Mouse (Mus musculus) T-helper 2 cell (primary cell): ENCODE data around the gene Zswim8.

Experiments
- in situ Hi-C: fragments of 300-600 bp; cut with MboI, MseI; formaldehyde crosslinking; loops from one replicate; pipeline ENCODE4 v1.15.1; 2025; ENCODE audit warnings: high pct_unique_total_duplicates

The Zswim8 gene

DNA sequence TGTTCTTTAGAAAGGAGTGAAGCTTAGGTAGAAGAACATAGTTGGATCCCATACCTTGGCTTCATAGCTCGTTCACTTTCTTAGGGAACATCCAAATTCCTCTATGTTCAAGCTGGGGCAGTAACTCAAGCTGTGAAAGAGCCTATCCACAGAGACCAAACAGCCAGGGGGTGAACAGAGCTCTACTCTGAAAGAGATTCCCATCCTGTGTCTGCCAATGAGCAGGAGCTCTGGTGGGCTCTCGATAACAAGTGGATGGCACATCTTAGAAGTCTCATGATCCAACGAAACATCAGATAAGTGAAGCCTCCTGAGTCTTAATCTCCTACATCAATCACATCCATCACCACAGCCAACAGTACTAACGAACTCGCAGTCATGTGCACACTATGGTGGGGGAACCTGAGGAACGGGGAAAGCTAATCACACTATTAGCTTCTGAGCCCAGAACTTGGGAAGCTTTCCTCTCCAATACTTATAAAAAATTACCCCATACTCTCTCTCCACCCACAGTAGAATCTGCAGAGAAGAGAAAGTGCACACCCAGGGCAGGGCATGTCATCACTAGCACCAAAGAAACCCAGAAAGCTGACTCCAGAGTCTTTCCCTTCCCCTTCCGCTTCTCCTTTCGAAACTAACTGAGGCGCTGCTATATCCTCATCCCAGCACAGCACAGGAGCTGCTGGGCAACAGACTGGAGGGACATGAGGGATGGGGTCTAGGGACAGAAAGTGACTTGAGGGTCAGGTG lies 23.7 kb downstream of the Zswim8 start:
- in situ Hi-C loops = no loop called here

DNA sequence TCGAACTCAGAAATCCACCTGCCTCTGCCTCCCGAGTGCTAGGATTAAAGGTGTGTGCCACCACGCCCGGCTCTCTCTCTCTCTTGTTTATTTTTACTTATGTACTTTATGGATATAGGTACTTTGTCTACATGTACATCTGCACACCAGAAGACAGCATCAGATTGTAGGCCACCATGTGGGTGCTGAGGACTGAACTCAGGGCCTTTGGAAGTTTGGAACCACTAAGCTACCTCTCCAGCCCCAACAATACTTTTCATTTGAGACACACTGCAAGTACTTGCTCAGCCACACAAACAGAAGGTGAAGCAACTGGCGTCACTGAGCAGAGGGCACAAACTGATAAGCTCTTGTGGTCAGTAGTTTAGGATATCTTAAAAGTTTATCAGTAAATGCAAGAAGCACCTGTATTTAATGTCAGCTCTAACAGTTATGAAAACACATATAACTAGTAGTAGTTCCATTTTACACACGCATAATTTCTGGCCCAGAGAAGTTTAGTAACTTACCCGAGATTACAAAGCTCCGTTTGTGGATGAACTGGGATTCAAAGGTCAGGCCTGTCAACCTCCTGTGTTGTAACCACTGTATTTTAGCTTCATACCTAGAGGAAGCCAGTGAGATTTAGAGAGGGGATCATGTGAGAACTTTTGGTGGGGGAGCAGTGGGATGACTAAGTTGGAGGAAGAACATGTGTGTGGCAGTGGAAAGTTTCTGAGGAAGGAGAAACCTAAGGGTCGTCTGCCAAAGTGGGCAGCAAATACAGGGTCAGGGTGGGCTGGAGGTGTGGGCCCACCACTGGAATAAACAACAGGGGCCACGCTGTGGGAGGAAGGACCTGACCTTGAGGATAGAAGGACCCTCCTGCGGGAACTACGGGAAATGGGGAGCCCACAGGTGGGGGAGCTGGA lies 25.9 kb downstream of the Zswim8 start:
- in situ Hi-C loops = no loop called here

DNA sequence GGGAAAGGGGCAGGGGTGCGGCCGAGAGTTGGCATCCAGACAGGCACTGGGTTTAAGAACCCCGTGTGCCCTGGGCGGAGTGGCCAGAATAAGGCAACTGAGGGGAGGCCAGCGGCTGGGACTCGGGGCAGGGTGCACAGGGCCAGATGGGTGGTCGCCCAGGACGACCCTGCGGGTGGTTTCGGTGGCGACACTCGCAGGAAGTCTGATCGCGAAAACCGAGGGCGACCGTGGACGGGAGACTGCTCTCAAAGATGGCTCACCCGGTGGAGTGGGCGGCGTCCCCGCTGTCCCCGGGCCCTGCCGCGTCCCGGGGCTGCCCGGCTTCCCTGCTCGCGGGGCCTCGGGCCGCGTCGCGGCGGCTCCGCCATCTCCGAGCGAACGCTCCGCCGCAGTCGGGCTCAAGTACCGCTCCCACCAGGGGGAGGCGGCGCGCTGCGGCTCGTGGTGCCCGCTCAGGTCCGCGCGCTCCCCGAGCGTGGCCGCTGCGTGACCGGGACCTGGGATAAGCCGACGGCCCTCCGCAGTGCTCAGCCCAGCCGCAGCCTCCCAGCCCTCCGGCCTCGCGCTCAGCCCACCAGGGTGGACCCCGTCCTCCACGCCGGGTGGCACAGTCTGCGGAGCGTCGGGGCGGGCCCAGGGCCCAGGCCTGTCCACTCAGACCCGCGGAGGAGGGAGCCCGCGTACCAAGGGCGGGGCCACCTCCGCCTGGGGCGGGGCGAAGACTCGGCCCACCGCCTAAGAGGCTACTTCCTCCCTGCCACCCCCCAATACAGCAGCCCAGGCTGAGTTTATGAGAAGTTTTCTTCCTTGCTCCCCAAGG lies 26.8 kb downstream of the Zswim8 start, which contains the start of gene Ndst2:
Gene Ndst2 (minus strand): TSS at position 611 of the 823 bp plus-strand sequence.
- in situ Hi-C loops = no loop called here

DNA sequence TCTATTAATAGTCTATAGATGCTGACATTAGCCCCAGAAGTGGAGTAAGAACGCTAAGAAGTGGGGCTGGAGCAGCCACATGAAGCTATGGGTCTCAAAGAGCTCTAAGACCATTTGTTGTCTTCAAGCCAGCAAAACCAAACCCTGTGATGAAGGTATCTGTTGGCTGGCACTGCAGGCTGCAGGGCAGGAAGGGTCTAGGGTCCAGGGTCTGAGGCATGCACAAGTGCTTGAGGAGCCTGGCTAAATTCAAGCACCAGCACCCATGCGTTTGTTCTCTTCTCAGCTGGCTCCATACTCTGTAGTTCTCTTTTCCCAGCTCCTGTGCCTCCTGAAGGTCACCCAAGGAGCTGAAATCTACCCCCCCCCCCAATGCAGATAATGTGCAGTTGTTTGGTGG lies 27.7 kb downstream of the Zswim8 start:
- in situ Hi-C loops = no loop called here

DNA sequence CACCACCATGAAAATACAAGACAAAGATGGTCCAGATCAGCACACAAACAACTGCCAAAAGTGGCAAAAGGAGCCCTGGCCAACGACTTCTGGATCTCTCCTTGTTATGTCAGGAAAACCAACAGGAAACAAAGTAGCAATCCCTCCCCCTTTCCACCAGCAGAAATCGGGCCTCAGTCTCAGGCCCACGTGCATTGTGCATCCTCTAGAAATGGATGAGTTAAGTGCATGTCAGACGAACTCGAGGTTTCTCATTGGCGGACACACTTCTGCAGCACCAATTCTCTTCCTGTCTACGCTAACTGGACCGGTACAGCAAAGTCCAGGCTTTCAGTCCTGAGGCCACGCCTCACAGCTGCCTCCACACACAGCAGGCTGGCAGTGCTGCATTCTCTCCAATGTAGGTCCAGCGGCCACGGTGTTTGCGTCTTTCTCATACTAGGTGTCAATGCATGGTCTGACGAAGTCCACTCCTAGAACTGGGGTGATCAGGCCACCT lies 28.6 kb downstream of the Zswim8 start:
- in situ Hi-C loops = no loop called here

DNA sequence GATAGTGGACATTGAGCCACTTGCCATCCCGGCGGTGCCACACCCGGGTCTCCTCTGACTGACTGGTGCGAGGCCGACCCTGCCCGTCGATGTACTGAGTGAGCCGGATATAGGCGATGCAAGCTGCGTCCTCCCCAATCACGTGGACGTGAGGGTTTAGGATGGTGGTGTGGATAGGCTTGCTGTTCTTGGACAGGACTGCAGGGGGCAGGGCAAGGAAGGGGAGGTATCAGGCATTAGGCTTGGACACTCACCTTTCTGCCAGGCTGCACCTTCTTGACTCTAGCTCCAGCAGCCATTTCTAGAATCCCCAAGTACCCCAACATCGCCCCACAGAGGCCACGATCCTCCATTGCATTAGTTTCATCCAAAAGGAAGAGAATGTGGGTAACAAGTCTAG lies 30.0 kb downstream of the Zswim8 start:
- in situ Hi-C loops = no loop called here

DNA sequence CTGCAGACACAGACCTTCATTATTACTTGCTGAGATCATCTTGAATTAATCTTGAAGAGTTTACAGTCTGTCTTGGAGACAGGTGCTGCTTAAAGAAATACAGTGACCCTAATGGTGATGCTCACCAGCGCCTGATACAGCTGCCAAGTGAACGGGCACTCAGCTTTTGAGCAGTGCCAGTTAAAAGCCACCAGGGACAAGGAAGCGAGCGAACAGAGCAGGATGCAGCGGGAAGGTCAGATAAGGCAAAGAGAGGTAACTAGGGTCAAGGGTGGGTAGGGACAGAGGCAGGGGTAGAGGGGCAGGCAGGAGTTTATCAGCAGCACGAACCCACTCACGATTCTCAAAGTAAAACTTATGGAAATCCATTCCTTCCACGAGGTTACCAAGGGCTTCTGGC lies 31.2 kb downstream of the Zswim8 start:
- in situ Hi-C loops = no loop called here

DNA sequence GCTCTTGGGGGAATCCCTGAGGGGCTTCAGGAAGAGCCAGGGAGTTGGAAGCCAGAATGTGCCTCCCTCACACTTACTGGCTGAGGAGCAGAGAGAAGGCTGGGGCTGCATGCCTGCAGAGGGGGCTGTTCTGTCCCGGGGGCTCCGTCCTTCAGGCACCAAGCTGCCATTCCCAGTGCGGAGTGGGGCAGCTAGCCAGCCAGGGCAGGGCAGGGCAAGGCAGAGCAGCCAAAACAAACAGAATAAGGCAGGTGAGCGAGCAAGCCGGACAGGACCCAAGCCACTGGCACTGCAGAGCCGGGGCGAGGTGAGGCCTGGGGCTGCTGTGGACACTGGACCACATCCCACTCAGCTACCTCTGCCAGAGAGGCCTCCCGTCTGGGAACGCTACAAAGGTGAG lies 33.9 kb downstream of the Zswim8 start:
- in situ Hi-C loops = no loop called here

DNA sequence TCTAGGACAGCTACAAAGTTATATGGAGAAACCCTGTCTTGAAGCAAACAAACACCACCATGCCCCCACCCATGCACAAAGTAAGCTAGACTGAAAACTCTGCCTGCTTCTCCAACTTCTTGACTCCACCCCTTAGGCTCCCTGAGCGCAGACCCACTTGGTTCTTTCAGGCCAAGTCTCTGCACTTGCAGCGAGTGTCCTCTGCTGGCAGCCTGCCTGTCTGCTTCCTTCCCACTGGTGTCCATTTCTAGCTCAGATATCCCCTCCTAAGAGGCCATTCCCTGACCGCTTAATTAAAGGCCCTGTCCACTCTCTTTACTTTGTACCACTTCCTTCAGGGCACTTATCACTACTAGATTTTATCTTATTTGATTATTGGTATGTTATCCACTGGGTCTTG lies 36.3 kb downstream of the Zswim8 start:
- in situ Hi-C loops = no loop called here

DNA sequence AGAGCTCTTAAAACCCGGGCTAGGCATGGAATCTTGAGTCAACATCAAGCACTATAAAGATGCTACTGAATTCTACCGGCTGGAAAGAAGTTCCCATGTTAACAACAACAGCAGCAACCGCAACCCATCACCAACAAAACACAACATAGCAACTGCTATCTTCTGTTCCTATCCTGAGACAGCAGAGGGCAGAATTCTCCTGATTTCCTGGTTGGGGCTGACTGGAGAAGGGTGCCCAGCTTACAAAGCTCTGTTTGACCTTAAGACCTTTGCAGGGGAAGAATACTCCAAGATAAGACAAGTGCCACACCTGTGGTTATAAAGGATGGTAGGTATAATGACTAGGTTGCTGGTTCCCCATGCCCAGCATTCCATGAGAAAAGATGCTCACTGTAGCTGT lies 39.6 kb downstream of the Zswim8 start:
- in situ Hi-C loops = no loop called here

DNA sequence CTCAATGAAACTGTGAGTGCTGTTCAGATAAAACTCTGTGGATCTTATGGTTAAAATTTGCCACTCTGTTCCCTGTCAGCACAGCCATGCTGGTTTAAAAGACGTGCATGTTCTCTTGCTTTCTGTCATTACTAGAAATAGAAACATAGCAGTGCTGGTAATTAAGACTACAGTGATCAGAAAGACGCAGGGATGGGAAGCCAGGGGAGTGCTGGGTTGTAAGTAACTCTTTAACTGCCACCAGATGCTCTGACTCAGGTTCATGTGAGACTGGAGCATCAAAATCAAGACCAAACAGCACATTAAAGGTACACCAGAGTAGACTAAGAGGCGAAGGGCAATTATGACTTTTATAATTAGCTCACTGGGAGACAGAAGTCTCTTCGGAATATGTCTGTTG lies 41.0 kb downstream of the Zswim8 start:
- in situ Hi-C loops = no loop called here

DNA sequence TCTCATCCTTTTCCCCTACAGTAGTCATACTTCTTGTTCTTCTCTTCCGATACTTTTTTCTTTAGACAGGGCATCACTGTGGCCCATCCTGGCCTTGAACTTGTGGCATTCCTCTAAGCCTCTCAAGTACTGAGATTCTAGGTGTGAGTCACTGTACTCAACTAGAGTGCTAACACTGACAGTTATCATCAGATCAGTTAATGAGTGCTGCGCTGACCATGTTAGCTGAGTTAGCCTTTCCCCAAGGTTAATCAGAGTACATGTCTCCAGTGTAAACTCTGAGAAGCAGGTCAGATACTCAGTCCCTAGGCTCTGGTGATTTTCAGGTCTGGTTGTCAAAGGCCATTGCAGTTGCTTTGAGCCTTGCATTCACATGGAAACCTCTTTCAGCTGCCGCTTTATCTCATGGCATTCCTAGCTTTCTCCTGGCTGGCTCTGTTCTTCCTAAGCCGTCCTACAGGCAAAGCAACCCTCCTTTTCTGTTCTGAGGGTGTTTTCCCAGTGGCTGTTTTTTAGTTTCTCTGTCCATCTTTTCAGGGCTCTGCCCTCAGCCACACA lies 42.2 kb downstream of the Zswim8 start:
- in situ Hi-C loops = no loop called here

DNA sequence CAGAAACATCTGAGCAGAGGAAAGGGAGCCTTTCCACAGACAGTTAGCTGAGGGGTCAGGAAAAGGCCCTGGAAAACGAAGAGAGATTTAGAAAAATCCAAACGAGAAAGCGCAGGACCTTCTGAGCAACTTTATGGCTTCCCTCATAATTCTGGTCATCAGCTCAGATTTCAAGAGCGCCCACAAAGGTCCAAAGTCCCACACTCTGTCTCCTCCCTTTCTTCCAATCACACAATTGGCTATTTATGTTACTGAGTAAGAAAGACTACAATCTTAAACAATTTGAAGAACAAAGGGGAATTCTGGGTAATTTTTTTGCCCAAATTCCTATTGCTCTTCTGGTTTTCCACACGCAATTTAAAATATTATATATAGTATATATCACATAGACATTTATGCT lies 43.2 kb downstream of the Zswim8 start:
- in situ Hi-C loops = no loop called here

DNA sequence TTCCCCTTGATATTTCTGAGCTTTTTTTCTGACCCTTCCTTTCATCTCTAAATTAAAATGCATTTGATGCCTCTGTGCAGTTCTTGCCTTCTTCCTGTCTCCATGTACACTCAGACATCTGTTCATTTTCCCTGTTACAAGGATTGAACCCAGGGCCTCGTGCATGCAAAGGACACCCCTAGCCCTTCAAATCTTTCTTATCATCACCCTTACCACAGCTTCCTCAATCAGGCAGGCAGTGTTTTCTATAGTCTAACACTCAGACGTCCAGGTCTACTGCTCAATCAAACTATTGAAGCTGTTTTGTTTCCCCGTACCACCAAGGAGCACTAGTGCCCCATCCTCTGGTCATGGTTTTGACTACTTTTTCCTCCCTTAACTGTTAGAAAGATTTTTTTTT lies 46.4 kb downstream of the Zswim8 start:
- in situ Hi-C loops = no loop called here

DNA sequence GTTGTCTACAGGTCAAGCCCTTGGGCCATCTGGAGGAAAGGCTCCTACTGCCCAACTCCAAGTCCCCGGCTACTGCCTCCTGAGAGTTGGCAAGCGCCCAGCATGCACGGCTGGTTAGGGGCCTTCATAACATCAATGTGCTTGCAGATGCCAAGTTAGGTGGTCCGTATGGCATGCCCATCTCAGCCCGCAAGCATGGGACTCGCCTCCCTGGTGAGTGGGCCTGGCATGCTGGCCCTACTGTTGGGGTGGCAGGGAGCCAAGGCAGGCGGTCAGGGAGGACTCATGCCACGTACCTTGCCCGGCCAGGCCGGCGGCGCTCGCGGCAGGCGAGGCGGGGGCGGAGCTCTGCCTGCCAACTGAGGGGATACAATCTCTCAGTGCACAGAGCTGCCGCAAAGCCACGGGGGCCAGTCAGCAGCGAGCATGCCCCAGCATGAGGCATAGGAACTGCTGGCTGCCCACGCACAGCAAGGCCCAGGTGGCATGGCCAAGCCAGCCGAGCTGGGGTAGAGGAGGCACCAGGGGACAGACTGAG lies 50.1 kb downstream of the Zswim8 start:
- in situ Hi-C loops = no loop called here

DNA sequence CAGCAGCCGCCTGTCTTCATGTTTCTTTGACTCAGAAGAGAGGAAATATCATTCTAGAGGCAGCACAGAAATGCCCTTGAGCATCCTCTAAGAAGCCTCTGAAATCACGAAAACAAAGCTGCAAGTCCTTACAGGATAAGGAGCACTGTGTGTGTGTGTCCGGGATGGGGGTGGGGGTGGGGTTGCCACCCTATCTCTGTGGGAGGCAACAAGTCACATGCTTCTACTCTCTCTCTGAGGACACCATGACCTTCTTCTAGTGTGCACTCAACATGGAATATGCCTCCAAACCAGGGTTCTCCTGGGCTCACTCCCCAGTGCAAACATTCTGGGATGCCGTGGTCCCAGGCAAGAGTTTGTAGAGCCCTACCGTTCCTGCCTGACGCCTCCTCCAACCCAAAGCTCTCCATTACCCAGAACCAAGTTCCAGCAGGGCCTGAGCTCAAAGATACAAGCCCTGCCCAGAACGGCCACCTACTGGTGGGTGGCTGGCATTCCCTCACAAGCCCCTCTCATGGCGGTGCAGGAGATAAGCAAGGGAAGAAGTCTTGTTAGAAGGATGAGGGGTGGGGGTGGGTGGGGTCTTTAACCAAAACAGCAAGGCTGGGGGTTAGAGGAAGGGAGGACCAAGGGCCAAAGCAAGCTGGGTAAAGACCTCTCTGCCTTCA lies 51.5 kb downstream of the Zswim8 start:
- in situ Hi-C loops = no loop called here

DNA sequence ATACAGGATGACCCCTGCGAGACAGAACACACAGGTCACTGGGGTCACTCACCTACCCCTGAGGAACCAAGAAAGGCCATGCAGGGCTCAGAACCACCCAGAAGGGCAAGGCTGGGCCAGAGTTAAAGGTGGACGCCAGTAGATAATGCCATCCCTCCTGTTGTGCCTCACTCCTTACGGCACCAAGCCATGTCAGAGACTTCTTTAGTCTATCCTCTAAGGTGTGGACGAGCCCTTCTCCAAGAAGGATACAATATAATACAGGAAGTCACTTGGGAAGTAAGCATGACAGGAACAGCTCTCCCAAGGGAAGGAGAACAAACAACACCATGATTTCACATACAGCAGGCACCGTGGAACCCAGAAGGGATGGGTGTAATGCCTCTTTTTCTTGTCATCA lies 57.6 kb downstream of the Zswim8 start:
- in situ Hi-C loops = loop anchor here (10.0 kb wide), 2 partner anchors 110 to 550 kb away; no protein-coding TSS in a partner anchor

DNA sequence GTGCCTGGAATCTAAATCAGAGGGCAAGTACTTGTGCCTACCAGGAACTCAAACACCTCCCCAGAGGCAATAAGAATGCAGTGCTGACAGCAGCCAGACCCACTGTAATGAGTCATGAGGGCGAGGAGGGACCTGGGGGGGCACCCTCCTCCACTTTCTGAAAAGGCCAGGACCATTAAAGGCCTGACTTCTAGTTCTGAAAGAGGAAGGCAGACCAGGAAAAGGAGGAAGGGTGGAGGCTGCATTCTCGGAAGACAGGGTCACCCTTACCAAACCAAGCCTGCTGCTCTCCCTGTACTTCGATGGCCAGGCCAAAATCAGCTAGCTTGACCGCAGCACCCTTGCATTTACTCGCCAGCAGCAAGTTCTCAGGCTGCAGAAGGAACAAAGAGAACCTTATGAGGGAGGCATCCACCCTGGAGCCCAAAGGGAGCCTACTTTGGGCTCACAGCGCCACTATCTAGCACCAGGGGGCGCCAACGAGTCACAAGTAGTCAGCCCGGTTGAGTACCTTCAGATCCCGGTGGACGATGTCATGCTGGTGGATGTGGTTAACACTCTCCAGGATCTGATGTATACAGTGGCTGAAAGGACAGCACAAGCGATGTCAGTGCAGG lies 58.4 kb downstream of the Zswim8 start:
- in situ Hi-C loops = loop anchor here (10.0 kb wide), 2 partner anchors 109 to 549 kb away; no protein-coding TSS in a partner anchor

DNA sequence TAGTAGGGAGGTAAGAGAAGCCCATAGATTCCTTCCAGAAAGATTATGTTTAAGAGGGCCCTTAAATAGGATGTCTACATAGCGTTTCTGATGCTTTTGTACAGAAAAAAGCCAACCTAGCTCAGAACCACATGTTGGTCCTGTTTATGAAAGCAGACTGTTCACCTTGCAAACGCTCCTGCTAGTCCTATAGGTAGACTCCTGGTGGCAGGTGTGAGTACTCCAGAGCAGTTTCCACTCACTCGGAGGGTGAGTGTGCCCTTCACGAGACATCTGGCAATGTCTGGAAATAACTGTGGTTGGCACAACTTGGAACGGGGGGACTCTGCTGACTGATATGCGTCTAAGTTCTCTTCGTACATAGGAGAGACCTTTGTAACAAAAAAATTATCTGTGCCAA lies 60.6 kb downstream of the Zswim8 start:
- in situ Hi-C loops = loop anchor here (10.0 kb wide), 2 partner anchors 107 to 547 kb away; no protein-coding TSS in a partner anchor

DNA sequence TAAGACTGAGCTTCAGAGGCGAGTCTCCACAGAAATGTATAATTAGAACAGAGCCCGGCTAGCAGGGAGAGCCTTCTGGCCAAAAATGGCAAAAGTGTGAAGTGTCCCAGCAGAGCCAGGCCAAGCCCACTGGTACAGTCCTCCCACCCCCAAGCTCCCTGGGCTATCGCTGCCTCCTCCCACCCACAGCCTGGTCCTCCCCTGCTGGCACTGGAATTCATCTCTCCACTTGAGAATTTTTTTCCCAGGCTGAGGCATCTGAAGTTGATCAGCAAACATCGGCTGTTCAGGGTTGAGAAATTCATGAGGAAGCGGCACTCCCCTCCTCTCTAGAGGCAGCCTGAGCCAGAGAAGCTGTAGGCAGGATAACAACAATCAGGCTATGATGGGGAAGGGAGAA lies 61.2 kb downstream of the Zswim8 start:
- in situ Hi-C loops = loop anchor here (10.0 kb wide), 2 partner anchors 106 to 546 kb away; no protein-coding TSS in a partner anchor
